Mouse (Mus musculus): ENCODE data around the gene Ppp1r37. TPM values are rescaled to one million over a fixed set of nuclear protein-coding genes. Genes with fewer than 3 reads are reported as not detected.

Ppp1r37 gene
- polyA plus RNA-seq, 2 experiments = 5.6 to 84.9 TPM

- H3K27me3 ChIP-seq (ENCODE audit: control insufficient read depth, insufficient read depth, low read length) = no peaks in the 10 kb centered on the region
- peak within 1 kb of the TSS; percentile 92 for H3K4me3 ChIP-seq (replicated peaks; ENCODE audit: low read length)
- no peaks in the 10 kb centered on the region for H3K9me3 ChIP-seq (ENCODE audit: control insufficient read depth, low read length)
- peak within 1 kb of the TSS; percentile 73 for H3K4me2 ChIP-seq (replicated peaks; ENCODE audit: low read depth, low read length, severe bottlenecking)
- H3K36me3 ChIP-seq (ENCODE audit: control insufficient read depth, insufficient read depth, low read length) = peaks cover 38% of the 10 kb centered on the region
- DNase-seq (ENCODE audit: low spot score) = peak; percentile 94
- H3K27ac ChIP-seq (replicated peaks; ENCODE audit: low read depth, low read length) = peak within 1 kb of the TSS; percentile 59; the same call in 1 of the 2 replicates
- 3% methylated on average over 48 of the region's 57 CpGs for WGBS
- peaks cover 12% of the 10 kb centered on the region; the same call in 1 of the 2 replicates for H3K4me1 ChIP-seq (ENCODE audit: control insufficient read depth, insufficient read depth, low read length)
- H3K9ac ChIP-seq (ENCODE audit: low read depth, low read length, severe bottlenecking) = peak within 1 kb of the TSS; percentile 95
- peak; percentile 95 for ATAC-seq (ENCODE audit: low FRiP score, low read depth)
- TF ChIP-seq POLR2A (IDR thresholded peaks at IDR 0.05; ENCODE audit: borderline replicate concordance, extremely low read depth, insufficient read depth, insufficient read length) = 0 out of 2 replicates have a peak, but pooled peaks have one; percentile 65
Measured at GRCm38 (mm10) chr7:19603849-19604605, 41.2 kb upstream of the Ppp1r37 start, which contains the start of gene Clasrp. Gene Clasrp (minus strand): TSS chr7:19604486.

GRCm38 (mm10) chr7:19603055-19603454 is 40.2 kb upstream of the Ppp1r37 start:
- Histone ChIP-seq H3K4me1 (ENCODE audit: control insufficient read depth, insufficient read depth, low read length) (peaks cover 12% of the 10 kb centered on the region; the same call in 1 of the 2 replicates), H3K4me3 (replicated peaks; ENCODE audit: low read length) (peak overlapping the region; percentile 92), H3K4me2 (replicated peaks; ENCODE audit: low read depth, low read length, severe bottlenecking) (peak overlapping the region; percentile 73), H3K36me3 (ENCODE audit: control insufficient read depth, insufficient read depth, low read length) (peaks cover 47% of the 10 kb centered on the region), H3K9ac (ENCODE audit: low read depth, low read length, severe bottlenecking) (peak overlapping the region; percentile 95), H3K27ac (replicated peaks; ENCODE audit: low read depth, low read length) (no peak overlapping the region), H3K9me3 (ENCODE audit: control insufficient read depth, low read length) (no peaks in the 10 kb centered on the region), H3K27me3 (ENCODE audit: control insufficient read depth, insufficient read depth, low read length) (no peaks in the 10 kb centered on the region)
- WGBS = 81% methylated on average over 12 of the region's 12 CpGs
- DNase-seq (ENCODE audit: low spot score) (no peak), ATAC-seq (ENCODE audit: low FRiP score, low read depth) (no peak)
- no peak for TF ChIP-seq POLR2A (IDR thresholded peaks at IDR 0.05; ENCODE audit: borderline replicate concordance, extremely low read depth, insufficient read depth, insufficient read length)

GRCm38 (mm10) chr7:19600562-19600961 is 37.7 kb upstream of the Ppp1r37 start:
- Histone ChIP-seq H3K27me3 (ENCODE audit: control insufficient read depth, insufficient read depth, low read length) (no peaks in the 10 kb centered on the region), H3K4me3 (replicated peaks; ENCODE audit: low read length) (no peak overlapping the region), H3K4me2 (replicated peaks; ENCODE audit: low read depth, low read length, severe bottlenecking) (no peak overlapping the region), H3K9me3 (ENCODE audit: control insufficient read depth, low read length) (no peaks in the 10 kb centered on the region), H3K9ac (ENCODE audit: low read depth, low read length, severe bottlenecking) (no peak overlapping the region), H3K27ac (replicated peaks; ENCODE audit: low read depth, low read length) (no peak overlapping the region), H3K36me3 (ENCODE audit: control insufficient read depth, insufficient read depth, low read length) (peaks cover 71% of the 10 kb centered on the region), H3K4me1 (ENCODE audit: control insufficient read depth, insufficient read depth, low read length) (peaks cover 12% of the 10 kb centered on the region; the same call in 1 of the 2 replicates)
- no peak for ATAC-seq (ENCODE audit: low FRiP score, low read depth)
- no peak for TF ChIP-seq POLR2A (IDR thresholded peaks at IDR 0.05; ENCODE audit: borderline replicate concordance, extremely low read depth, insufficient read depth, insufficient read length)
- no peak for DNase-seq (ENCODE audit: low spot score)
- WGBS = 74% methylated on average over 5 of the region's 5 CpGs

- H3K36me3 ChIP-seq (ENCODE audit: control insufficient read depth, insufficient read depth, low read length) = peaks cover 98% of the 10 kb centered on the region
- H3K9me3 ChIP-seq (ENCODE audit: control insufficient read depth, low read length) = no peaks in the 10 kb centered on the region
- H3K4me2 ChIP-seq (replicated peaks; ENCODE audit: low read depth, low read length, severe bottlenecking) = no peak overlapping the region
- no peak for DNase-seq (ENCODE audit: low spot score)
- H3K4me1 ChIP-seq (ENCODE audit: control insufficient read depth, insufficient read depth, low read length) = no peaks in the 10 kb centered on the region
- H3K9ac ChIP-seq (ENCODE audit: low read depth, low read length, severe bottlenecking) = no peak overlapping the region
- H3K27ac ChIP-seq (replicated peaks; ENCODE audit: low read depth, low read length) = no peak overlapping the region
- no peaks in the 10 kb centered on the region for H3K27me3 ChIP-seq (ENCODE audit: control insufficient read depth, insufficient read depth, low read length)
- 87% methylated on average over 10 of the region's 10 CpGs for WGBS
- no peak for TF ChIP-seq POLR2A (IDR thresholded peaks at IDR 0.05; ENCODE audit: borderline replicate concordance, extremely low read depth, insufficient read depth, insufficient read length)
- no peak overlapping the region for H3K4me3 ChIP-seq (replicated peaks; ENCODE audit: low read length)
- no peak for ATAC-seq (ENCODE audit: low FRiP score, low read depth)
Measured at GRCm38 (mm10) chr7:19593061-19593730, 30.3 kb upstream of the Ppp1r37 start.

GRCm38 (mm10) chr7:19589917-19590316 is 27.0 kb upstream of the Ppp1r37 start:
- Histone ChIP-seq H3K36me3 (ENCODE audit: control insufficient read depth, insufficient read depth, low read length) (peaks cover 97% of the 10 kb centered on the region), H3K4me3 (replicated peaks; ENCODE audit: low read length) (no peak overlapping the region), H3K27ac (replicated peaks; ENCODE audit: low read depth, low read length) (no peak overlapping the region), H3K4me2 (replicated peaks; ENCODE audit: low read depth, low read length, severe bottlenecking) (no peak overlapping the region), H3K27me3 (ENCODE audit: control insufficient read depth, insufficient read depth, low read length) (no peaks in the 10 kb centered on the region), H3K9ac (ENCODE audit: low read depth, low read length, severe bottlenecking) (no peak overlapping the region), H3K9me3 (ENCODE audit: control insufficient read depth, low read length) (no peaks in the 10 kb centered on the region), H3K4me1 (ENCODE audit: control insufficient read depth, insufficient read depth, low read length) (no peaks in the 10 kb centered on the region)
- WGBS = 56% methylated on average over 3 of the region's 3 CpGs
- peak; percentile 89 for DNase-seq (ENCODE audit: low spot score)
- TF ChIP-seq POLR2A (IDR thresholded peaks at IDR 0.05; ENCODE audit: borderline replicate concordance, extremely low read depth, insufficient read depth, insufficient read length) = no peak
- no peak for ATAC-seq (ENCODE audit: low FRiP score, low read depth)

All from limb, embryonic 14.5 days (tissue).